Mouse (Mus musculus) adrenal gland, postnatal 4 days (tissue): ENCODE results near the gene Anapc5. TPM values are rescaled to one million over a fixed set of nuclear protein-coding genes. Genes with fewer than 3 reads are reported as not detected.

Experiments
- DNase-seq, 2 experiments: peaks; one replicate each; pipeline ENCODE4 v3.0.0; 2021 to 2022; ENCODE audit warnings: low spot score in 2 of 2, mixed read lengths in 2 of 2
- total RNA-seq, 2 experiments: library from RNA; stranded (reverse); gene quantifications; 2 replicates each; pipeline ENCODE4 v1.2.3; 2021

The Anapc5 gene
- total RNA-seq, 2 experiments from 2014 or later = 308 to 320 TPM

DNA sequence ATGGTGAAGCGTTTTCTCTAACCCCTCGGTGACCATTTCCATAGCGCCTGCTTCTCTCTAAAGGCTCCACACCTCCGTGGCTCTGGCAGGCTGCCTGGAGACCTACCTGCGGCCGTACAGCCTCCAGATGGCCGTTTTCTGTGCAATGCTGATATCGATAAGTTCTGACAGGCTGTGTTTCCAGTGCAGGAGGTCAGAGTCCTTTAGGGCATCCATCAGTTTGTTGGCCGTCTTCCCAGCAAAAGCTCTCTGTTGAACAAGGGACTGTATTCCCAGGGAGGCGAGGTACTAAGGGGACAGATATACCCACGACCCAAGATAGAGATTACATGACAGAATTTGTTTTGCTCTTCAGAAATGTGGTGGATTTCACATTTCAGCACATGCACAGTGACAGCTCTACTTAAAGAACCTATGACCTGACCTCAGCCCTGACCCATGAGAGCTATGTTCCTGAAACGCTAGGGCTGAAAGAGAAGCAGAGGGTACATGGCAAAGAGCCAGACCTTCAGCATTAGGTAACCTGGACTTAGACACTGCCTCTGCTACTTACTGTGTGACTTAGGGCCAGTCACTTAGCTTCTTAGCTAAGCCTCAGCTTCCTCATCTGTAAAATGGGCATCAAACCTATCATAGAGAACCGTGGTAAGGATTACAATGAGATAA is 20.7 kb downstream of the Anapc5 start:
- DNase-seq = no peak

DNA sequence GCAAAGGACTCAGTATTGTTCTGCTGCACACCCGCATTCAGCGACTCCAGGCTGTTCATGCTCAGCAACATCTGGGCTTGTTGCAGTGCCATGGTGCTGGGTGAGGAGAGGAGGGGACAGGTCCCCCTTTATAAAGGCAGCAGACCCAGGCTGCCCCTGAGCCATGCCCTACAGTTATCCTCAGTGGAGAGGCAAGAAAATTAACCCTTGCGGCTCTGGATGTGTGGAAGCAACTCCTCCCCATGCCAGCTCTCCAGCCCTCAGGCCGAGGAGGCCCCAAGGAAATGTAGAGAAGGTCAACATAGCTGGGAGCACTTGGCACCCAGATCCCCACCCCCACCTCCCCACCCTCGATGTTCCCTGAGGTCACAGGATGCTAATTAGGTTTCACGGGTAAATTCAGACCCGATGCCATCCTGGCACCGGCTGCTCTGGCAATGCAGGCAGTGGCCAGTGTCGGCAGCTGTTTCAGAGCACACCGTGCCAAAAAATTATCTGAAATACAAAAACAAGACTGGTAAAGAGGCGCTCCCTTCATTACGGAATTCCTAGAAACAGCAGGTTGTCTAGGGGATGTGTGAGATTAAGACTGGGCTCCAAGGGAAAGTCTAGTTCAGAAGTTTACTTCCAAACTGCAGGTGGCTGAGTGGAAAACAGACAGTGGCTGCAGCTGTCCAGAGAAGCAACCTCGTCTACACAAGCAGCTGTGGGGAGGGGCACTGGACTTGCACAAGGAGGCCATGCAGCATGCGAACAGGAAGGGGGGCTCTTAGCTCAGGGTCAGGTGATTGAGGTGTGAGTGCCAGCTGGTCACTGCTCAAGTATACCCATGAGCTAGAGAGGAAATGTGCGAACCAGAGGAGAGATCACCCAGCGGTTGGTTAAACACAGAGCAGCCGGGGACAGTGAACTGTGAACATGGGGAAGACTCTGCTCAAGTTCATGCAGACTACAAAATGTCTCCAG is 21.5 kb downstream of the Anapc5 start:
- DNase-seq = no peak

DNA sequence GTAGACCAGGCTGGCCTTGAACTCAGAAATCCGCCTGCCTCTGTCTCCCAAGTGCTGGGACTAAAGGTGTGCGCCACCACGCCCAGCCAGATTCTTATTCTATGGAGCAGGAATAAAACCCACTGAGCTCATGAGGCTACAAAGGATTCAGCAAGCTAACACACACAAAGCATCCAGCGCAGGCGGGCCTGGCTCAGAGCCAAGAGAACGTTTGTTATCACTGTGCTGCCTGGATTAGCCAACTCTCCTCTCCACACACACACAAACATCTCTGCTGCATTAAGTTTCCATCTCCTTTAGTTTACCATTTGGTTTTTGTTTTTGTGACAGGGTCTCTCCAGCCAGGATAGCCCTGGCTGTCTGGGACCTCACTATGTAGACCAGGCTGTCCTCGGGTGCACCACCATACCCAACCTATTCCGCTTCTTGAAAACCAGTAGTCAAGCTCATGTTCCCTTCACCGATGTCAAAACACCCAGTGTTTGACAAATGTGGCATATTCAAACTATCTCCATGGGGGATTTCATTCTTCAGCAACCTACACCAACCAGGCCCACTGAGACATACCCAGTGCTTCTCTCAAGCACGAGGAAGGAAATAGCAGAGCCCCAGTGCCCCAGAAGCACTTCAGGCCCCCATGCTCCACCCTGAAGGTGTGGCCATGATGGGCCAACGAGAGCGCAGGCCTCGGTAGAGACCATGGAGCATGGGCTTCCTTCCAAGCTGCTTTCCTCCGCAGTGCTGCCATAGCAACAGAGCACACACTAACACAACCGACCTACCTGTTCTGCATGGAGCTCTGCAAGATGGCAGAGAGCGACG is 22.4 kb downstream of the Anapc5 start:
- DNase-seq = peak; percentile 34 to 66

DNA sequence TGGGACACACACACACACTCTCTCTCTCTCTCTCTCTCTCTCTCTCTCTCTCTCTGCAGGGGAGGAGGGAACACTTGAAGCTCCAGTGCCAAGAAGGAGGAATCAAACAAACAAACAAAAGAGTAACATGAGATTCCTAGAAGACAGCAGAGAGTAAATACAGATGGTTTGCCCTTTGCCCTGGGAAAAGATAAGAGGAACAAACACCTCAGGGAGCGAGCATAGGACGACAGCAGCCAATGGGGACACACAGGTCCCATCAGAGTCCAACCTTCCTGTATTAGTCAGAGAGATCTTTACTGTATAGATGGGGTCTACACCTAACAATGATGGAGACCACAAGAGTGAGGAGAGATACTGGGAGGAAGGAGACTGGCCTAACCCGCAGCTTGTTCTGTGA is 23.3 kb downstream of the Anapc5 start:
- no peak for DNase-seq

DNA sequence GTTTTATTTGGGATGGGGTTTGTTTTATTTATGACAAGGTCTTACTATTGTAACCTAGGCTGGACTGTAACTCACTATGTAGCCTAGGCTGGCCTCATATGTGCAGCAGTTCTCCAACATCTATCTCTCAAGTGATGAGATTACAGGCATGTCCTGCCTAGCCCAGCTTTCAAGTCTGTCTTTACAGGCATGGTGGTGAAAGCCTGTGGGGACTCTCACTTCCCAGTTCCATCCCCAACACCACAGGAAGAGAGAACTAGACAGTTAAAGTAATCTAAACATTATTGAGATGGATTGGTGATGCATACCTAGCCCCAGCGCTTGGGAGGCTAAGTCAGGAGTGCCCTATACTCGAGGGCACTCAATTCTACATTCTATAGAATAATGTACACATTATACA is 32.4 kb downstream of the Anapc5 start:
- no peak for DNase-seq

DNA sequence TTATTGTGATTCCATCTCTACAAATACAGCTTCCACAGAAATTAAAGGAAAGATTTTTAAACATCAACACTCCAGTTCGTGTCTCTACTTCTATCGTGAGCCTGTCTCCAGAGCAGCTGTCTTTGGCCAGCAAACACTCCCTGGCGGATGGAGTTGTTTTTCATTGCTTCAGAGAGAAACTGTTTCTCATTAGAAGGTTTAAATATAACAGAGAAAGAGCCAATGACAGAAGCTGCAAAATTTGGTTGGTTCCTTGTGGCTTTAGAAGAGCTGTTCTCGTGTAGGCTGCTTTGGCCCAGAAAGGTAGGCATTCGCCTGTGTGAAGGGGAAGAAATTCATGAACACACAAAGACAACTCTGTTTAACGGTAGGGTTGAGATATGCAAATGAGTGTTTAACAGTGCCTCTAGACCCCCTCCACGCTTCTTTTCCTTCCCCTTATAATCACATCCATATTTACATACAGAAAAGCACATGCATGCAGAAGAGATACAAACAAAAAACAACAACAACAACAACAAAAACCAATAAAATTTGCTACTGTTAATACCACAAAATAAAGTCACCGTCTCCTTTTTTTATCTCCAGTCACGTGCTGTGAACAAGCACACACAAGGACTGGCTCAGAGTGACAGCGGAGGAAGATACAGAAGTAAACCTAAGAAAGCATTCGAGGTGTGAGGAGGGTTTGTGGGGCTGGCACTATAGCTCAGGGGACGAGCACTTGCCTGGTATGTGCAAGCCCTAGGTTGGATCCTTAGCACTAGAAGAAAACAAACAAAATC is 34.9 kb downstream of the Anapc5 start:
- no peak for DNase-seq

DNA sequence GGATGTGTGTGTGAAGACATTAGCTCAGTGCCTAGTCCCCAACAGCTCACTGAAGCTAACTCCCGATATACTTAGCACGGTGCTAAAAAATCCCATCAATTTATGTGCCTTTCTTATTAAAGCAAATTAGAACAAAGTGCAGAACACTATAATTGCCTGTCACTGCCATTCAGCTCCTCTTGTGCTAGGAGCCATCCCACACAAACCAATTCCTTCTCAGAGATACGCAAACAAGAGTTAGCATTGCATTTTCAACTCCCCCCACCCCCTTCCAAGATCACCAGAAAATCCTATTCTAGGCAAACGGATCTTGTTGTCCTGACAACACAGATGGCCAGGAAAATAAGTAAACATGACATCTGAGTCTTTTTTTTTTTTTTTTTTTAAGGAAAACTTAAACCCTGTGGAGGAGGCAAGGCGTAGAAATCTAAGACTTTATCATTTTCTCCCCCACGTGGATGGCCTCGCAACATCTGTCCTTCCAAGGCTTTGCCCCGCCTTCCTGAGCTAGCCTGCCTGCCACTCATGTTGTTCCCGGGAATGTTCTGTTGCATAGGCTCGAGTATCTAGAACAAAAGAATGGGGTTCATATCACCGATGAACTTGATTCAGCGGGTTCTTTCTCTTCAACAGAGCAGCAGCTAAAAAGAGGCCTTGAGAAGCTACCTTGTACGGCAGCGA is 37.3 kb downstream of the Anapc5 start:
- DNase-seq = no peak

DNA sequence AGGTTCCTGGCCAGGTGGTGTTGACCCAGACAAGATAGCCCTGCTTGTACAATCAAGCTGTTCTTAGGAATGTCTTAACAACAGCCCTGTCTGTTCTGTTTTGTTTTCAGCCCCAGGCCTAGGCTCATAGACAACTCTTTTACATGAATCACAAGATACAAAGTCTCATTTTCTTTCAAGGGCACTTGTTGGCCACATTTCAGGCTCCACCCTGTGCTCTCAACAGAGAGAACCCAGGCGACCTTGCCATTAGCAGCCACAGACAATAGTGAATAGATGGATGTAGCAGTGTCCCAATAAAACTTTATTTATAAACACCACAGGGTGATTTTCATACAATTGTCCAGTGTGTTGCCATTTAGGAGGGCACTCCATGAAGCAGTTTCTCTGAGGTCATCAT is 39.1 kb downstream of the Anapc5 start:
- no peak for DNase-seq

DNA sequence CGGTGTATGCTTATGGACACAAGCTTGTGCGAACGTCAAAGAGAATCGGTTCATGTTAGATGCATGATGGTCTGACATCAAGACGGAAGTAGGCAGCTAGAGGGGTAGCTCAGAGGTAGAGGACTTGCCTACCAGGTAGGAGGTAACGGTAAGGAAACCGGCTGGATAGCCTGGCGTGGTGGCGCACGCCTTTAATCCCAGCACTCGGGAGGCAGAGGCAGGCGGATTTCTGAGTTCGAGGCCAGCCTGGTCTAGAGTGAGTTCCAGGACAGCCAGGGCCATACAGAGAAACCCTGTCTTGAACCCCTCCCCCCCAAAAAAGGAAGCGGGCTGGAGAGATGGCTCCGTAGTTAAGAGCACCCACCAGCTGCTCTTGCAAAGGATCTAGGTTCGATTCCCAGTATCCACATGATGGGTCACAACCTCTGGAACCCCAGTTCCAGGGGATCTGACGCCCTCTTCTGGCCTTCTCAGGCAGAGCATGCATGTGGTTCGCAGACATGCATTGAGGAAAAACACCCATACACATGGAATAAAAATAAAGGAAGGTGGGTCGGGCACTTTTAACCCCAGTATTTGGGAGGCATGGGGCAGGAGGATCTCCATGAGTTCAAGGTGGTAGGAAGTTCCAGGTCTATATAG is 40.2 kb downstream of the Anapc5 start:
- no peak for DNase-seq

DNA sequence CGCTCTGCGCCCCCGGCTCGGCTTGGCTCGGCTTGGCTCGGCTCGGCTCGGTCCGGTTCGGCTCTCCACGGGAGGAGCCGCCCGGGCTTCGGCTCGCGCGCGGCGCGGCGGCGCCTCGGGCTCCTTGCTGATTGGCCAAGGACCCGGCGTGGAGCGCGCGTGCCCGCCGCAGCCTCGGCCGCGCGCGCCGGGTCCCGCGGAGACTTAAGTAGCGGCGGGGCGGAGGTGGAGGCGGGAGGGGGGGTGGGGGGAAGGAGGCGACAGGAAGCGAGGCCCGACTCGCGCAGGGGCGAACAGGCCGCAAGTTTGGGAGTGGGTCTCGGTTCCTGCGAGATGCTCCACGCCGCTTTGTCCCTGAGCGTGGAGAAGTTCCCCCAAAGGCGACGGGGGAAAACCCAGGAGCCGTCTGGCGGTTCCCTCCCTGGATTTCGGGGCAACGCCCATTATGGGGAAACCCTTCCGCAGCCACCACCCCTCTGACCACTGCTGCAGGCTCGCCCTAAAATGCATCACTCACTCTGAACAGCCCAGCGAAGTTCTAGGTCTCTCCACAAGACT is 41.8 kb downstream of the Anapc5 start, which contains the start of gene Camkk2:
Gene Camkk2 (minus strand): TSS at position 133 of the 558 bp plus-strand sequence.
- peak; percentile 63 to 64 for DNase-seq

DNA sequence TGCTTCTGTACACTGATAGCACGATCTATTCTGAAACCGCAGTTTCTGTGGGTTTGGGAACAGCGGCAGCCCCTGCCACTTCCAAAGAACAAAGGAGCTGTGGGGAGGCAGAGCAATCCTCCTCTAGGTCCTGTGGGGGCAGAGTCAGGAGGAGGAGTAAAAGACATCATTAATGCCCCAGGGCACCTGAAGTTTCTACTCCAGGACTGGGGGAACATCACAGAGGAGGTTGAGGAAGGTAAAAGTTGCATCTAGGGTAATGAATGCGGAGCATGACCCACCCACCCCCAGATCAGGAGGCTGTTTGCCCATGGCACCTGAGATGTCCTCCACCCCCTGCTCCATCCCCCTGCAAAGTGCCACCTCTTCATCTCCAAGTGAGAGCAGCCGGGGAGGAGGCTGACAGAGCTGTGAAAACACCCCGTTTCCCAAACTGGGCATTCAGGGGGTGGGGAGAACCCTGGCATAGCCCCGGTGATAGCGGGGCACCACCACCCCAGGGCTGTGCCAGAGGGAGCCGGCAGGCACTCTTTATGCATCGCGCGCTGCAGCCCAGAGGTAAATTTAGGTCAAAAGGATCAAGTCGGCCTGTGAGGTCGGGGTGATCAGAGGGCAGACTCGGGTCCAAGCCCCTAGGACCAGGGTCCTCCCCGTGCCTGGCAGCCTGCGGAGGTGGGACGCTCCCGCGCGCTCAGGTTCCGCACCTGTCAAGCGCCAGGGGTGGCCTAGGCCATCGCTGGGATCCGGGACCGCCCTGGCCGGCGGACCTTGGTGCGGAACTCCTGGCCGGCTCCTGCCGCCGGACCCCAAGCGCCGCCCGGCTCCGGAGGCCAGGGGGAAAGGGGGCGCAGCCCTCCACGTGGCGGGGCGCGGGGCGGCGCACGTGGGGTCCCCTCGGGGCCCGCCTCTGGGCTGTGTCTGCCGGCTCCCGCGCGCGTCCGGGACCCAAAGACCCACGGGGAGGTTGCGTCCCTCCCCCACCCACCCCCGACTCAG is 42.6 kb downstream of the Anapc5 start:
- DNase-seq = no peak

DNA sequence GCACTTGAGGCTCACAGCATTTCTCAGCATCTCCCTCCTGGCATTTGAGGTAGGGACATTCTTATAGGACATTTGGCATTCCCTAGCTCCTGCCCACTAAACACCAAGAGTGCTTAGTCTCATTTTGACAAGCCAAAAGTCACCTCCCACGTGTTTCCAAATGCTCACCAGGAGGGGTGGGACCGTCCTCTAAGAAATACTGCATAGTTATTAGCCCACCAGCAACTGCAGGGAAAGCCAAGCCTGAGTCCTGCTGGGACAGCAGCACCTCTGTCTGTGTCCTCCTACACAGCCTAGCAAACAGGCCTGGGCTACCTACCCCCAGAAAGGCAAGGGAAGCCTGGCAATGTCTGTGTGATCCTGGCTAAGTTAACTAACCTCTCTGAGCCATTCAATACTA is 43.8 kb downstream of the Anapc5 start:
- no peak for DNase-seq

DNA sequence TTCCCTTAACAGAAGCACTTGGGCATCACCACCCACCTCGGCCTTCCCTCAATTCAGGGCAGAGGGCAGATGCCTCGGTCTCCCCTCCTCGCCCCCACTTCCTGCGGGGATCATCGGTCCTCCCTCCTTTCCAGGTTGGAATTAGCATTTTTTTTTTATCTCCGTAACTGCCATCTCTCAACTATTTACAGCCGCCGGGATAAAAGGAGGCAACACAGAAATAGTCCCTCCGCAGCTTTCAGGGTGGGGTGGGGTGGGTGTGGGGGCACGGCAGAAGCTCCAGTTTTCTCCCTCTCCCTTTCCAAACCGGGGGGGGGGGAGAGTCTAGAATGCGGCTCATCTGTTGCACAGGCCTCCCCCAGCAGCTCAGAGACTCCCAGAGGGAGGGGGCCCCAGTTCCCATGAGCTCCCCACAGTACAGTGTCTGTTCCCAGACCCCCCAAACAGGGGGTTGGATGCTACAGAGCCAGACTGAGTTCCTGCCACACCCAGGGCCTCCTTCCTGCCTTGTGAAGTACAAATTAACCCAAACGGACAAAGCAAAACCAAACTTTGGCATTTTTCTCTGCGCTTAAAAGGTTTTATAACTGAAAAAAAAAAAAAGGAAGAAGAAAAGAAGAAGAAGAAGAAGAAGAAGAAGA is 45.4 kb downstream of the Anapc5 start:
- DNase-seq = no peak

DNA sequence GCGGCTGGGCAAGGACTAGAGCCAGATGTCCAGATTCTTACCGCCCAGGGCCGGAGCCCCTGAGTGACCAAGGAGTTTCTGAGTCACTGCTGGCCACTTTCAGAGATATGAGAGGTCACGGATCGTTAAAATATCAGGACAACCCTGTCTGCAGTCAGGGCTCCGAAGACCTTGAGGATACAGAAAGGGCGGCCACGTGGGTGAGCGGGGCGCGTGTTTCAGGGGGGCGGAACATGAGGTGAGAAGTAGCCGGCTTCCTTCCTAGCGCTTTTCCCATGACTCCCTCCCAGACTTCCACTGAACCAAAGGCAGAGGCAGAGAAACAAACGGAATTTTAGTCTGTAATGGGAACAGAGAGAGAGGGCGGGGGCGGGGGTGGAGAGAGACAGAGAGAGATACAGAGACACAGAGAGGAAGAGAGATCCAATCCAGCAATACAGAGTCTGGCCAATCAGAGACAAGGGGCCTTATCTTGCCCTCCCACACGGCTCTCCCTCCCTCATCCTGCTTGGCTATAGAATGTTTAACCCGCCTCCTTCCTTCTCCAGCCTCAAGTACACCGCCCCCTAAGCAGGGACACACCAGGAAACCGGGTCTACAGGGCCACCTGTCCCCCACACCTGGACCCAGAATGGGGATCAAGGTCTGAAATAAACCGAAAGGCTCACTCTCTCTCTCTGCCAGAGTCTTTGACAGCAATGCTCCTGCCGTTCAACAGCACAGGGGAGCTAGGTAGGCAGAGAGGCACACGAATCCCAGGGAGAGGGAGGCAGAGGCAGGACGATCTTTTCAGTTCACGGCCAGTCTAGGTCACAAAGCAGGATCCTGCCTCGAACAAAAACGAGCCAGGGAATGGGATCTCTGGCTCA is 46.2 kb downstream of the Anapc5 start:
- no peak for DNase-seq

DNA sequence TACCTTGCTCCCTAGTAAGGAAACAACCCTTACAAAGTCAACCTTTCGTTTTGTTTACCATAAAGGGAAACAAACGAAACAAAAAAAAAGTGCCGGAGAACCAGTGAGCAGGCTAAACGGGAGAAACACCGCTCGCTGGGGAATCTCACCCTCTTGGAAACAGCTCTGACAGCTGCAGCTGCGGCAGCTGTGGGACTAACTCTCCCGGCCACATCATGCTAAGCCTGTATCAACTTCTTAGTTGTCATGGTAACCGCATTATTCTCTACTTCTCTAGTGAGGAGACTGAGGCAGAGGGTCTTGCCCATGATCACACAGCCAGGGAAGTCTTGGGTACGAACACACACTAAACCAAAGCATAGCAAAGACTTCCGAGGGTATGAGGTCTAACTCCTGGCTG is 47.4 kb downstream of the Anapc5 start:
- DNase-seq = no peak

DNA sequence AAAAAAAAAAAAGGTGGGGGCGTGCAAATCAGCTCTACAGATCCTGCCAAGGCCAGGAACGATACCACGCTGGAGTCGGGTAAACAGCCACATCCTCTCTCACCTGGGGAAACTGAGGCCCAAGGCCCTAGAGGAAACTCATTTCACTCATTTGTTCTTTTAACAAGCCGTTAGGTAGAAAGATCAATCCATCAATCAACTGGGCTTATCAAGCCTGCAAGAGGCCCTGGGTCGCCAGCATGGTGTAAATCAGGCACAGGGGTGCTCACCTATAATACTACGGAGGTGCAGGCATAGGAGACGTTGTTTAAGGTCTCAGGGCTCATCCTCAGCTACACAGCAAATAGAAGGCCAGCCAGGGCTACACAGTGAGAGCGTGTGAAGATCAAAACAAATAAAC is 49.7 kb downstream of the Anapc5 start:
- DNase-seq = no peak
